Mouse (Mus musculus): Measurements from ENCODE around the gene Ubtd2. TPM values are rescaled to one million over a fixed set of nuclear protein-coding genes. Genes with fewer than 3 reads are reported as not detected.

Gene Ubtd2
- polyA plus RNA-seq, 1 experiment from 2014 or later, result 37.8 TPM

DNA sequence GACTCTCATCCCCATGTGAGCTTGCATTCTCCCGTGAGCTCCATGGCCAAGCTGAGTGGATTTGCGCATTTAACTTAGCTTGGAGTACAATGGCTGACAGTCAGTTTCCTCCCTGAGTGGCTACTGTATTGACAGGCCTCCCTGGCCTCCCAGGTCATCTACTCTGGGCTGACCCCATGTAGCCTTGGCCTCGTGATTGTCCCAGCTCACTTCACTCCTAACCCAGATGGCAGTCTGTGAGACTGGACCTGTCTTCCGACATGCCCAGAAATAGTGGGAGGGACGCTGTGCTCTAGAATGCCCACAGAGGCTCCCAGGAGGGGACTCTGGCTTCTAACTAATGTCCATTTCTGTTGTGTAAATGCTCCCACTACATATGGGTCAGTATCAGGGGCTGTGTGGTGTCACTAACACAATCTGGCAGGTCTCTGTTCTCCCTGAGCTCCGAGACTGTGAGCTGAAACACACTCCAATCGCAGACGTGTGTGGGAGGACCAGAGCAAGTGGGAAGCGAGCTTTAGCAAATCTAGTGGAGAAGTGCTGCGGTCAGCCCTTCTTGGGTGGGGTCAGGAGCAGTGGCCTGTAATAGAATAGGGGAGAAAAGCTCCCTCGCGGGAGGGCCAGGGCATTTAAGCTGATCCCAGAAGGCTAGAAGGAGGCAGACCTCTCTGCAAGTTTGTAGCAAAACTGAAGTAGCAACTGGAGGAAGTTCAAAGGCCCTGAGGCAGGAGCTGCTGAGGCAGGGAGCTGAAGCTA lies 105.0 kb downstream of the Ubtd2 start:
- Histone ChIP-seq H3K4me1 (peaks cover 15% of the 10 kb centered on the region), H3K27ac (no peak overlapping the region), H3K9ac (no peak overlapping the region), H3K4me2 (no peak overlapping the region), H3K9me3 (no peaks in the 10 kb centered on the region), H3K4me3 (replicated peaks) (no peak overlapping the region), H3K27me3 (replicated peaks) (no peaks in the 10 kb centered on the region), H3K36me3 (no peaks in the 10 kb centered on the region)
- WGBS, result 82% methylated on average over 12 of the region's 12 CpGs
- no peak for ATAC-seq (ENCODE audit: insufficient read depth, low FRiP score, low read depth)

GRCm38 (mm10) chr11:32561465-32562355 lies 106.5 kb downstream of the Ubtd2 start:
- H3K27me3 ChIP-seq (replicated peaks), result no peaks in the 10 kb centered on the region
- no peak overlapping the region for H3K9ac ChIP-seq
- H3K9me3 ChIP-seq, result no peaks in the 10 kb centered on the region
- no peak overlapping the region for H3K4me2 ChIP-seq
- no peaks in the 10 kb centered on the region for H3K36me3 ChIP-seq
- peaks cover 22% of the 10 kb centered on the region for H3K4me1 ChIP-seq
- no peak overlapping the region for H3K4me3 ChIP-seq (replicated peaks)
- no peak overlapping the region for H3K27ac ChIP-seq
- ATAC-seq (ENCODE audit: insufficient read depth, low FRiP score, low read depth), result no peak
- WGBS, result 74% methylated on average over 10 of the region's 10 CpGs

DNA sequence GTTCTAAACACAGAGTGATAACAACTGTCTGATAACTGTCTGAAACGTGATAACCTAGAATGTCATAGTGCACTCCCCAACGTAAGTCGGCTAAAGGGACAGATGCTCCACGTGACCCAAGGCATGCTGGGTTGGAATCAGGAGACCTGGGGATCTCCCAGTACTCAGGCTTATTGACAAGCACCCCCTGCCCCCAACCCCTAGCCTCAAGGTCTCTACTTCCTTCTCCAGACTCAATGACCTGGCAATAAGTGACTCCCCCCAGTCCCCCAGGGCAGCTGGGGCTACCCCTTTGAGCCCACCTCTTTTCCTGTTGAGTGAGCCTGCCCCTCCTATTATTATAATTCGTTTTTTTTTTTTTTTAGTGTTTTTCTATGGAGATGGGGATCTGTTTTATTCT lies 107.5 kb downstream of the Ubtd2 start:
- H3K4me3 ChIP-seq (replicated peaks), result no peak overlapping the region
- H3K27ac ChIP-seq, result no peak overlapping the region
- H3K4me1 ChIP-seq, result peaks cover 30% of the 10 kb centered on the region
- no peak overlapping the region for H3K4me2 ChIP-seq
- no peak for ATAC-seq (ENCODE audit: insufficient read depth, low FRiP score, low read depth)
- 70% methylated on average over 5 of the region's 5 CpGs for WGBS
- H3K36me3 ChIP-seq, result no peaks in the 10 kb centered on the region
- no peaks in the 10 kb centered on the region for H3K27me3 ChIP-seq (replicated peaks)
- no peak overlapping the region for H3K9ac ChIP-seq
- H3K9me3 ChIP-seq, result no peaks in the 10 kb centered on the region

DNA sequence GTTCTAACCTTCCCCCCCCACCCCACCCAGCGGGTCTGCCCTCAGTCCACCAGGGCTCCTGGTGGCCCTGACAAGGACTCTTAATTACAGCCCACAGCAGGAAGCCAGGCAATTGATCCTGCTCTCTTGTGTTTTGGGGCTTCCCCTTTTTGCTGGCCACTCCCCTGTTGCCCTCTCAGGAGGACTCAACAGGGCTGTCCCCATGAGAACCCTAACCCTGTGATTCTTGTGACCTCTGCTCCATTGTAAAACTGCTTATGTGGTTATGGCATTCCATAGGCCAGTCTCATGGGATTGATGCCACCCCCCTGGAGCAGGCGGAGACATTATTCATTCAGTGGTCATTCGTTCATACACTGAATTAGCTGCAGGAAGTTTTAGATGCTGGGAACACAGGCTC lies 108.5 kb downstream of the Ubtd2 start:
- Histone ChIP-seq H3K27ac (no peak overlapping the region), H3K4me3 (replicated peaks) (no peak overlapping the region), H3K27me3 (replicated peaks) (no peaks in the 10 kb centered on the region), H3K4me2 (no peak overlapping the region), H3K9me3 (no peaks in the 10 kb centered on the region), H3K9ac (no peak overlapping the region), H3K4me1 (peaks cover 27% of the 10 kb centered on the region), H3K36me3 (no peaks in the 10 kb centered on the region)
- ATAC-seq (ENCODE audit: insufficient read depth, low FRiP score, low read depth), result no peak
- WGBS, result 53% methylated on average over 3 of the region's 3 CpGs

GRCm38 (mm10) chr11:32564629-32565028 lies 109.5 kb downstream of the Ubtd2 start:
- ATAC-seq (ENCODE audit: insufficient read depth, low FRiP score, low read depth), result no peak
- H3K4me3 ChIP-seq (replicated peaks), result no peak overlapping the region
- no peak overlapping the region for H3K9ac ChIP-seq
- H3K9me3 ChIP-seq, result no peaks in the 10 kb centered on the region
- H3K4me2 ChIP-seq, result no peak overlapping the region
- H3K27me3 ChIP-seq (replicated peaks), result no peaks in the 10 kb centered on the region
- peak overlapping the region; percentile 16; the same call in 1 of the 2 replicates for H3K27ac ChIP-seq
- WGBS, result 58% methylated on average over 4 of the region's 4 CpGs
- no peaks in the 10 kb centered on the region for H3K36me3 ChIP-seq
- peaks cover 23% of the 10 kb centered on the region for H3K4me1 ChIP-seq

DNA sequence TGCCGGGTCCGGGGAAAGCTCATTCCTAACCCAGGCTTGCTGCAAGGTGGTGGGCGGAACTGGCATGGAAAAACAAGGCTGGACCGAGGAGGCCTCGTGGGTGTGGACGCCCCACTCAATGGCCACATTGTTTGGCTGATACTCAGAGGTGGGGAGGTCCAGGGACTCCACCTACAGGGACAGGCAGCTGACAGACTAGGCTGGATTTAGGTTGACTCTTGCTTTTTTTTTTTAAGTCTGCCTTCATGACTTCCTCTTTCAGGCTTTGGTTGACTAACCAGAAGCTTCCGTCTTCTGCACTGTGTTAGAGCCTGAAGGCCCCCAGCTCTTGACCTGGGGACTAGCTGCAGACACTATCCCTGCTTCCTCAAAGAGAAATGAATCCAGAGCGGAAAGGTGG lies 109.9 kb downstream of the Ubtd2 start:
- ATAC-seq (ENCODE audit: insufficient read depth, low FRiP score, low read depth), result peak; percentile 36
- WGBS, result 59% methylated on average over 8 of the region's 8 CpGs
- no peak overlapping the region for H3K4me3 ChIP-seq (replicated peaks)
- no peak overlapping the region for H3K9ac ChIP-seq
- H3K9me3 ChIP-seq, result no peaks in the 10 kb centered on the region
- H3K36me3 ChIP-seq, result no peaks in the 10 kb centered on the region
- H3K4me2 ChIP-seq, result no peak overlapping the region
- peak overlapping the region; percentile 16; the same call in 1 of the 2 replicates for H3K27ac ChIP-seq
- peaks cover 23% of the 10 kb centered on the region for H3K4me1 ChIP-seq
- no peaks in the 10 kb centered on the region for H3K27me3 ChIP-seq (replicated peaks)

- H3K4me2 ChIP-seq, result no peak overlapping the region
- no peaks in the 10 kb centered on the region for H3K36me3 ChIP-seq
- H3K4me1 ChIP-seq, result peaks cover 23% of the 10 kb centered on the region
- H3K9ac ChIP-seq, result no peak overlapping the region
- H3K9me3 ChIP-seq, result no peaks in the 10 kb centered on the region
- 82% methylated on average over 6 of the region's 6 CpGs for WGBS
- no peak for ATAC-seq (ENCODE audit: insufficient read depth, low FRiP score, low read depth)
- no peak overlapping the region for H3K4me3 ChIP-seq (replicated peaks)
- H3K27me3 ChIP-seq (replicated peaks), result no peaks in the 10 kb centered on the region
- no peak overlapping the region for H3K27ac ChIP-seq
Observed at GRCm38 (mm10) chr11:32566184-32566583, 111.0 kb downstream of the Ubtd2 start.

Other genes with a start within 250 kb of the Ubtd2 start
- gene Snrnp25, start 250.0 kb upstream of the Ubtd2 start, polyA plus RNA-seq (2015; fragmentation: Nextera tagmentation; extraction: Ambion mirVana), result 52.6 and 57.5 TPM in 2 replicates
- gene Rhbdf1, start 233.1 kb upstream of the Ubtd2 start, polyA plus RNA-seq (2015; fragmentation: Nextera tagmentation; extraction: Ambion mirVana), result 57.6 and 63.1 TPM in 2 replicates
- gene Mpg, start 228.9 kb upstream of the Ubtd2 start, polyA plus RNA-seq (2015; fragmentation: Nextera tagmentation; extraction: Ambion mirVana), result 32.7 and 35.8 TPM in 2 replicates
- 35.6 and 39.0 TPM in 2 replicates for gene Nprl3, start 187.7 kb upstream of the Ubtd2 start, polyA plus RNA-seq (2015; fragmentation: Nextera tagmentation; extraction: Ambion mirVana)
- gene Hba-x, start 179.0 kb upstream of the Ubtd2 start, polyA plus RNA-seq (2015; fragmentation: Nextera tagmentation; extraction: Ambion mirVana), result 61.7 and 62.6 TPM in 2 replicates
- gene Hba-a1, start 171.9 kb upstream of the Ubtd2 start, polyA plus RNA-seq (2015; fragmentation: Nextera tagmentation; extraction: Ambion mirVana), result 4,810 and 9,460 TPM in 2 replicates
- gene Hbq1b, start 168.4 kb upstream of the Ubtd2 start, polyA plus RNA-seq (2015; fragmentation: Nextera tagmentation; extraction: Ambion mirVana), result 4.5 and 8.8 TPM in 2 replicates
- gene Hba-a2, start 158.9 kb upstream of the Ubtd2 start, polyA plus RNA-seq (2015; fragmentation: Nextera tagmentation; extraction: Ambion mirVana), result 12,213 and 21,597 TPM in 2 replicates
- gene Hbq1a, start 155.3 kb upstream of the Ubtd2 start, polyA plus RNA-seq (2015; fragmentation: Nextera tagmentation; extraction: Ambion mirVana), result 0.89 and 1.3 TPM in 2 replicates
- gene Sh3pxd2b, start 107.5 kb upstream of the Ubtd2 start, polyA plus RNA-seq (2015; fragmentation: Nextera tagmentation; extraction: Ambion mirVana), result 18.6 and 20.3 TPM in 2 replicates
- 0.53 and 1.1 TPM in 2 replicates for gene Efcab9, start 76.7 kb downstream of the Ubtd2 start, polyA plus RNA-seq (2015; fragmentation: Nextera tagmentation; extraction: Ambion mirVana)
- 3.8 TPM in 2 replicates for gene Stk10, start 77.9 kb downstream of the Ubtd2 start, polyA plus RNA-seq (2015; fragmentation: Nextera tagmentation; extraction: Ambion mirVana)
- gene Fbxw11, start 187.4 kb downstream of the Ubtd2 start, polyA plus RNA-seq (2015; fragmentation: Nextera tagmentation; extraction: Ambion mirVana), result 61.7 and 68.8 TPM in 2 replicates

Data from stomach, embryonic 15.5 days (tissue).